Mouse (Mus musculus) limb, embryonic 14.5 days (tissue): ENCODE measurements around the gene Olfr170. TPM values are rescaled to one million over a fixed set of nuclear protein-coding genes. Genes with fewer than 3 reads are reported as not detected.
"Not testable (repeated sequence)": the region's sequence is repeated elsewhere in the genome, so short reads cannot be mapped to it uniquely, and the experiment has no call there.

Experiments used
- ATAC-seq: fragments of 200-750 bp; cut with Nextera tagmentation; 2 replicates; pipeline ENCODE4 v1.8.0; 2017; ENCODE audit warnings: low read depth, moderate number of reproducible peaks, moderate TSS enrichment; ENCODE audit not compliant: low FRiP score
- DNase-seq: peaks from one replicate; pipeline ENCODE4 v3.0.0-alpha.2; 2015; ENCODE audit warnings: low spot score
- H3K27ac ChIP-seq: fragments of 300-500 bp; sonication (generic); replicated peaks from 2 replicates; pipeline ENCODE4 v1.5.1; 2014; ENCODE audit warnings: low read depth, mild to moderate bottlenecking, low read length, moderate library complexity, mixed read lengths
- H3K27me3 ChIP-seq: fragments of 300-500 bp; sonication (generic); 2 replicates; pipeline ENCODE4 v1.6.1; 2014; ENCODE audit warnings: low read length, mixed read lengths; ENCODE audit not compliant: control insufficient read depth, insufficient read depth
- H3K36me3 ChIP-seq: fragments of 300-500 bp; sonication (generic); 2 replicates; pipeline ENCODE4 v1.6.1; 2014; ENCODE audit warnings: mild to moderate bottlenecking, low read length, moderate library complexity, mixed read lengths; ENCODE audit not compliant: control insufficient read depth, insufficient read depth
- H3K4me1 ChIP-seq: fragments of 300-500 bp; sonication (generic); 2 replicates; pipeline ENCODE4 v1.6.1; 2014; ENCODE audit warnings: antibody characterized with exemption, low read length, mixed read lengths; ENCODE audit not compliant: control insufficient read depth, insufficient read depth
- H3K4me2 ChIP-seq: fragments of 300-500 bp; sonication (generic); replicated peaks from 2 replicates; pipeline ENCODE4 v1.6.1; 2014; ENCODE audit warnings: low read depth, mild to moderate bottlenecking, low read length, moderate library complexity; ENCODE audit not compliant: severe bottlenecking
- H3K4me3 ChIP-seq: fragments of 300-500 bp; sonication (generic); replicated peaks from 2 replicates; pipeline ENCODE4 v1.5.1; 2014; ENCODE audit warnings: low read length
- H3K9ac ChIP-seq: fragments of 300-500 bp; sonication (generic); 2 replicates; pipeline ENCODE4 v1.6.1; 2014; ENCODE audit warnings: mild to moderate bottlenecking, low read depth, low read length, moderate library complexity; ENCODE audit not compliant: severe bottlenecking
- H3K9me3 ChIP-seq: fragments of 300-500 bp; sonication (generic); 2 replicates; pipeline ENCODE4 v1.6.1; 2016; ENCODE audit warnings: low read length; ENCODE audit not compliant: control insufficient read depth
- POLR2A ChIP-seq: fragments of 200-500 bp; IDR thresholded peaks from 2 replicates; pipeline ENCODE4 v1.8.0; 2012; ENCODE audit warnings: inconsistent platforms, mild to moderate bottlenecking, moderate library complexity, borderline replicate concordance; ENCODE audit not compliant: insufficient read depth, insufficient read length; ENCODE audit errors: extremely low read depth
- WGBS: fragments of 180-500 bp; shearing (Covaris S2); extraction: QIAGEN DNeasy Blood & Tissue Kit; methylation state at CpG from one replicate; pipeline ENCODE4 v1.1.7; 2014; 5-methylcytosine and 5-hydroxymethylcytosine counted together
- polyA plus RNA-seq, 2 experiments: library from polyadenylated mRNA; depleted of rRNA in 1 of 2; stranded (reverse) in 1 of 2; unstranded in 1 of 2; fragments of >200 nt; fragmentation: Nextera tagmentation in 1 of 2; extraction: Ambion mirVana in 1 of 2; gene quantifications; 2 replicates each; pipeline versions ENCODE4 v1.2.1 to v1.2.3; 2012 to 2014

Gene Olfr170
- not detected in 2 replicates for polyA plus RNA-seq (2012; rRNA removed)
- not detected in 2 replicates for polyA plus RNA-seq (2014; fragmentation: Nextera tagmentation; extraction: Ambion mirVana)

- H3K27ac ChIP-seq, H3K4me2 ChIP-seq, DNase-seq, H3K4me3 ChIP-seq, H3K36me3 ChIP-seq, H3K4me1 ChIP-seq, ATAC-seq, H3K9me3 ChIP-seq, H3K9ac ChIP-seq, H3K27me3 ChIP-seq: not testable (repeated sequence)
- 82% methylated on average over 2 of the region's 2 CpGs for WGBS
Observed at GRCm38 (mm10) chr16:19611782-19612181, at the start of gene Olfr170. Gene Olfr170 (minus strand): TSS chr16:19611882.

- DNase-seq (no peak), ATAC-seq (no peak)
- H3K9ac ChIP-seq, result no peak within 1 kb of the TSS
- WGBS, result 89% methylated on average over 1 of the region's 1 CpGs
- no peak within 1 kb of the TSS for H3K4me2 ChIP-seq
- H3K9me3 ChIP-seq, result no peaks in the 10 kb centered on the region
- no peaks in the 10 kb centered on the region for H3K36me3 ChIP-seq
- no peak for TF ChIP-seq POLR2A
- H3K4me1 ChIP-seq, result no peaks in the 10 kb centered on the region
- H3K27me3 ChIP-seq, result no peaks in the 10 kb centered on the region
- H3K27ac ChIP-seq, result no peak within 1 kb of the TSS
- no peak within 1 kb of the TSS for H3K4me3 ChIP-seq
Observed at GRCm38 (mm10) chr16:19629816-19630215, 18.1 kb upstream of the Olfr170 start, which contains the start of gene Olfr171. Gene Olfr171 (minus strand): TSS chr16:19629916.

- no peaks in the 10 kb centered on the region for H3K36me3 ChIP-seq
Observed at GRCm38 (mm10) chr16:19603166-19603565, 8.5 kb downstream of the Olfr170 start.

GRCm38 (mm10) chr16:19571709-19572108 lies 40.0 kb downstream of the Olfr170 start, which contains the start of gene Olfr169:
Gene Olfr169 (minus strand): TSS chr16:19571809.
- H3K4me1 ChIP-seq, ATAC-seq, H3K36me3 ChIP-seq, H3K4me2 ChIP-seq, H3K9ac ChIP-seq, H3K27ac ChIP-seq, H3K27me3 ChIP-seq, DNase-seq, H3K4me3 ChIP-seq, H3K9me3 ChIP-seq: not testable (repeated sequence)
- WGBS, result 79% methylated on average over 2 of the region's 2 CpGs

More at GRCm38 (mm10) chr16:19603166-19603565, 8.5 kb downstream of the Olfr170 start:
- DNase-seq (no peak), ATAC-seq (no peak)
- no peak overlapping the region for H3K9ac ChIP-seq
- H3K4me2 ChIP-seq, result no peak overlapping the region
- 0 out of 2 replicates have a peak, but pooled peaks cover 3% of the 10 kb centered on the region for H3K9me3 ChIP-seq
- 59% methylated on average over 2 of the region's 2 CpGs for WGBS
- no peak overlapping the region for H3K27ac ChIP-seq
- no peaks in the 10 kb centered on the region for H3K4me1 ChIP-seq
- no peak overlapping the region for H3K4me3 ChIP-seq
- TF ChIP-seq POLR2A, result no peak
- H3K27me3 ChIP-seq, result no peaks in the 10 kb centered on the region

Other genes with a start within 250 kb of the Olfr170 start
- gene Olfr165, start 188.7 kb downstream of the Olfr170 start, polyA plus RNA-seq (2012; rRNA removed), result not detected in 2 replicates
- not detected in 2 replicates for gene Olfr165, start 188.7 kb downstream of the Olfr170 start, polyA plus RNA-seq (2014; fragmentation: Nextera tagmentation; extraction: Ambion mirVana)
- not detected in 2 replicates for gene Olfr166, start 128.2 kb downstream of the Olfr170 start, polyA plus RNA-seq (2012; rRNA removed)
- gene Olfr166, start 128.2 kb downstream of the Olfr170 start, polyA plus RNA-seq (2014; fragmentation: Nextera tagmentation; extraction: Ambion mirVana), result not detected in 2 replicates
- not detected in 2 replicates for gene Olfr167, start 89.6 kb downstream of the Olfr170 start, polyA plus RNA-seq (2012; rRNA removed)
- not detected in 2 replicates for gene Olfr167, start 89.6 kb downstream of the Olfr170 start, polyA plus RNA-seq (2014; fragmentation: Nextera tagmentation; extraction: Ambion mirVana)
- gene Olfr168, start 76.3 kb downstream of the Olfr170 start, polyA plus RNA-seq (2012; rRNA removed), result not detected in 2 replicates
- not detected in 2 replicates for gene Olfr168, start 76.3 kb downstream of the Olfr170 start, polyA plus RNA-seq (2014; fragmentation: Nextera tagmentation; extraction: Ambion mirVana)
- not detected in 2 replicates for gene Olfr169, start 40.1 kb downstream of the Olfr170 start, polyA plus RNA-seq (2012; rRNA removed)
- not detected in 2 replicates for gene Olfr169, start 40.1 kb downstream of the Olfr170 start, polyA plus RNA-seq (2014; fragmentation: Nextera tagmentation; extraction: Ambion mirVana)
- gene Olfr171, start 18.0 kb upstream of the Olfr170 start, polyA plus RNA-seq (2012; rRNA removed), result not detected in 2 replicates
- not detected in 2 replicates for gene Olfr171, start 18.0 kb upstream of the Olfr170 start, polyA plus RNA-seq (2014; fragmentation: Nextera tagmentation; extraction: Ambion mirVana)
- not detected in 2 replicates for gene Lamp3, start 94.5 kb upstream of the Olfr170 start, polyA plus RNA-seq (2012; rRNA removed)
- gene Lamp3, start 94.5 kb upstream of the Olfr170 start, polyA plus RNA-seq (2014; fragmentation: Nextera tagmentation; extraction: Ambion mirVana), result 0.07 TPM in 1 of 2 replicates, not detected in the other
- 8.6 and 8.8 TPM in 2 replicates for gene B3gnt5, start 148.3 kb upstream of the Olfr170 start, polyA plus RNA-seq (2012; rRNA removed)
- 21.2 and 22.5 TPM in 2 replicates for gene B3gnt5, start 148.3 kb upstream of the Olfr170 start, polyA plus RNA-seq (2014; fragmentation: Nextera tagmentation; extraction: Ambion mirVana)